Mouse (Mus musculus) adrenal gland, postnatal 14 days (tissue): ENCODE measurements around the gene Oxa1l. TPM values are rescaled to one million over a fixed set of nuclear protein-coding genes. Genes with fewer than 3 reads are reported as not detected.
A peak's percentile ranks its signal among the peaks of the same experiment; 100 is the strongest.

ENCODE experiments used
- DNase-seq: peaks from one replicate; pipeline ENCODE4 v3.0.0; 2021; ENCODE audit warnings: mixed read lengths
- total RNA-seq: library from RNA; stranded (reverse); gene quantifications from 2 replicates; pipeline ENCODE4 v1.2.3, GENCODE M21; 2021

The Oxa1l gene
- total RNA-seq, 1 experiment from 2014 or later, result 126 TPM

GRCm38 (mm10) chr14:54409980-54410810 is 49.6 kb downstream of the Oxa1l start:
- DNase-seq, result no peak

- no peak for DNase-seq
Observed at GRCm38 (mm10) chr14:54412000-54412576, 51.5 kb downstream of the Oxa1l start.

- peak; percentile 76 for DNase-seq
Observed at GRCm38 (mm10) chr14:54412629-54413170, 52.1 kb downstream of the Oxa1l start.

GRCm38 (mm10) chr14:54413877-54414700 is 53.5 kb downstream of the Oxa1l start:
- peak; percentile 42 for DNase-seq

- no peak for DNase-seq
Observed at GRCm38 (mm10) chr14:54415241-54416020, 54.8 kb downstream of the Oxa1l start.

GRCm38 (mm10) chr14:54416229-54416775 is 55.7 kb downstream of the Oxa1l start:
- no peak for DNase-seq

- peak; percentile 27 for DNase-seq
Observed at GRCm38 (mm10) chr14:54416830-54417229, 56.2 kb downstream of the Oxa1l start.

GRCm38 (mm10) chr14:54417623-54418081 is 57.0 kb downstream of the Oxa1l start, which contains the start of gene Slc7a7:
Slc7a7 (minus strand) TSS chr14:54417780.
- peak; percentile 54 for DNase-seq

Other genes starting within 250 kb of the Oxa1l start
- gene Dad1, start 106.7 kb upstream of the Oxa1l start, total RNA-seq, result 237 and 250 TPM in 2 replicates
- gene Abhd4, start 106.6 kb upstream of the Oxa1l start, total RNA-seq, result 297 and 309 TPM in 2 replicates
- gene Olfr49, start 75.9 kb upstream of the Oxa1l start, total RNA-seq, result not detected in 2 replicates
- 4.6 and 6.5 TPM in 2 replicates for gene Slc7a7, start 56.9 kb downstream of the Oxa1l start, total RNA-seq
- 186 TPM in 2 replicates for gene Mrpl52, start 66.1 kb downstream of the Oxa1l start, total RNA-seq
- gene Mmp14, start 70.8 kb downstream of the Oxa1l start, total RNA-seq, result 77.7 and 101 TPM in 2 replicates
- 92.0 and 92.5 TPM in 2 replicates for gene Lrp10, start 103.3 kb downstream of the Oxa1l start, total RNA-seq
- gene Rem2, start 115.3 kb downstream of the Oxa1l start, total RNA-seq, result 0.75 and 0.93 TPM in 2 replicates
- 42.4 and 49.8 TPM in 2 replicates for gene Prmt5, start 156.7 kb downstream of the Oxa1l start, total RNA-seq
- 27.6 and 29.3 TPM in 2 replicates for gene Haus4, start 193.8 kb downstream of the Oxa1l start, total RNA-seq
- 18.2 and 23.3 TPM in 2 replicates for gene Ajuba, start 216.7 kb downstream of the Oxa1l start, total RNA-seq
- gene 4931414P19Rik, start 245.2 kb downstream of the Oxa1l start, total RNA-seq, result 5.4 and 6.2 TPM in 2 replicates